Mouse (Mus musculus) midbrain, embryonic 15.5 days (tissue): Measurements from ENCODE around the gene Il25. TPM values are rescaled to one million over a fixed set of nuclear protein-coding genes. Genes with fewer than 3 reads are reported as not detected.

Experiments used
- ATAC-seq: fragments of 200-750 bp; cut with Nextera tagmentation; replicated peaks from 2 replicates; pipeline ENCODE4 v1.8.0; 2017; ENCODE audit warnings: moderate TSS enrichment
- H3K27ac ChIP-seq: fragments of 300-500 bp; sonication (generic); 2 replicates; pipeline ENCODE4 v1.5.1; 2015; ENCODE audit warnings: mild to moderate bottlenecking, inconsistent platforms
- H3K27me3 ChIP-seq: fragments of 300-500 bp; sonication (generic); replicated peaks from 2 replicates; pipeline ENCODE4 v1.6.1; 2015; ENCODE audit warnings: inconsistent platforms
- H3K36me3 ChIP-seq: fragments of 300-500 bp; sonication (generic); replicated peaks from 2 replicates; pipeline ENCODE4 v1.6.1; 2015; ENCODE audit warnings: inconsistent platforms
- H3K4me1 ChIP-seq: fragments of 300-500 bp; sonication (generic); 2 replicates; pipeline ENCODE4 v1.6.1; 2015; ENCODE audit warnings: inconsistent platforms
- H3K4me2 ChIP-seq: fragments of 300-500 bp; sonication (generic); 2 replicates; pipeline ENCODE4 v1.6.1; 2015; ENCODE audit warnings: inconsistent platforms, mild to moderate bottlenecking, moderate library complexity
- H3K4me3 ChIP-seq: fragments of 300-500 bp; sonication (generic); 2 replicates; pipeline ENCODE4 v1.5.1; 2015; ENCODE audit warnings: mild to moderate bottlenecking, inconsistent platforms
- H3K9ac ChIP-seq: fragments of 300-500 bp; sonication (generic); 2 replicates; pipeline ENCODE4 v1.6.1; 2015; ENCODE audit warnings: mild to moderate bottlenecking, inconsistent platforms
- H3K9me3 ChIP-seq: fragments of 300-500 bp; sonication (generic); 2 replicates; pipeline ENCODE4 v1.6.1; 2016; ENCODE audit warnings: inconsistent platforms
- WGBS: fragments of 180-500 bp; shearing (Covaris S2); methylation state at CpG from one replicate; pipeline ENCODE4 v1.1.7; 2015; ENCODE audit warnings: mixed read lengths; 5-methylcytosine and 5-hydroxymethylcytosine counted together
- polyA plus RNA-seq: library from polyadenylated mRNA; unstranded; fragments of >200 nt; fragmentation: Nextera tagmentation; extraction: Ambion mirVana; gene quantifications from 2 replicates; pipeline ENCODE4 v1.2.1, GENCODE M21; 2015

Gene Il25
- polyA plus RNA-seq, 1 experiment from 2014 or later: 0.48 TPM

DNA sequence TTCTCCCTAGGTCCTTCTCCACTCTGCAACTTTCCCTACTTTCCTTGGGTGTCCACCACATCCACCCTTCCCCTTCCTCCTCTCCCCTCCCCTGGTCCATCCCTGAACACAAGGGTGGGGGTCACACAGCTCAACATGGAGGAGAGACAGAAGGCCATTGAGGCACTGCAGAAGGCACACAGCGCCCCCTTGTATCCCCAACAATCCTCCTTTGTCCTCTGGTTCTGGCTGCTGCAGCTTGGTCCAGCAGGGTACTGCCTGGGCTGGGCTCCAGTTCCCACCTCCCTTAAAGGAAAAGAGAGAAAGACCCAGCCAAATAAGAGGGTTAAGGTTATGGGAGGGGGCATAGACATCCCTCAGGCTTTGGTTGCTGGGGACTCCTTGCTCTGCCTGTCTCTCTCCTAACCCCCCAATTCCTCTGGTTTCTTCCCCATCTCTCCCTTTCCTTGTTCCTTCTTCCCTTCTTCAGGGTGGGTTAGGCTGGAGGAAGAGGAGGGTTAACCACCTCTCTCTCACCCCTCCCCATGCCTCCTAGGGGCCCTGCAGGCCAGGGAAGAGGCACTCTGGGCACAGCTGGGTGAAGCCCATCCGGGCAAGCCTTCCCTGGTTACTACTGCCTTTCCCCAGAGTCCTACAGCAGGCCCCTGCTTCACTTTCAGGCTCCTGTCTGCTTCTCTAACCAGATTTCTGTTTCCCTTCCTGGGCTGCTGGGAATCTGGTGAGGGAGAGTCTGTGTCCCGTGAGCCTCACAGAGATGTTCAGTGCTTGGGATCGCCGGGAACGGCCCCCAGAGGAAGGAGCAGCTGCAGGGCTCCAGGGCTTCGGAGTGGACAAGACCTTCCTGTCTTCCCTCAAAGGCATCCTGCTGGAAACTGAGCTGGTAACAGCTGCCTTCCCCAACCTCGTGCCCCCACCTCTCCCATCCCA lies 3.7 kb downstream of the Il25 start, which contains the start of gene Cmtm5:
Gene Cmtm5 (plus strand): TSS at position 358 of the 927 bp plus-strand sequence.
- H3K4me2 ChIP-seq: no peak within 1 kb of the TSS
- no peaks in the 10 kb centered on the region for H3K27me3 ChIP-seq
- ATAC-seq: peak; percentile 77
- H3K36me3 ChIP-seq: no peaks in the 10 kb centered on the region
- peak within 1 kb of the TSS; percentile 63 for H3K27ac ChIP-seq
- WGBS: 37% methylated on average over 8 of the region's 8 CpGs
- no peak within 1 kb of the TSS for H3K9ac ChIP-seq
- no peak within 1 kb of the TSS for H3K4me3 ChIP-seq
- no peaks in the 10 kb centered on the region for H3K9me3 ChIP-seq
- H3K4me1 ChIP-seq: peaks cover 7% of the 10 kb centered on the region; the same call in 1 of the 2 replicates

DNA sequence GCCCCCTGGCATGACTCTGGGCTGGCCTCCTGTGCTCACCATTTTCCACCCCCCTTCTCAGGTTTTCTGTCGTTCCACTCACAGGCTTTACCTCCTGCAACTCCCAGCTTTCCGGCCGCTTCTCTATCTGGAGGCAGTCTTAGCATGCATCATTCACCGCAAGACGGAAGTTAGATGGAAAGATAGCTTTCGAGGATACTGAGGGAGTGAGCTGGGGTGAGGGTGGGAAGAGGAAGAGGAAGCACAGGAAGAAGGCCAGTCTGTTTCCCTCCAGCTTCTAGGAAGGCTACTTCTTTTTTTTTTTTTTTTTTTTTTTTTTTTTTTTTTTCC lies 4.3 kb downstream of the Il25 start:
- H3K4me2 ChIP-seq: no peak overlapping the region
- H3K4me3 ChIP-seq: no peak overlapping the region
- no peaks in the 10 kb centered on the region for H3K9me3 ChIP-seq
- no peaks in the 10 kb centered on the region for H3K36me3 ChIP-seq
- no peaks in the 10 kb centered on the region for H3K27me3 ChIP-seq
- no peak for ATAC-seq
- no peak overlapping the region for H3K9ac ChIP-seq
- WGBS: 63% methylated on average over 6 of the region's 6 CpGs
- peak overlapping the region; percentile 63 for H3K27ac ChIP-seq
- peaks cover 7% of the 10 kb centered on the region; the same call in 1 of the 2 replicates for H3K4me1 ChIP-seq

DNA sequence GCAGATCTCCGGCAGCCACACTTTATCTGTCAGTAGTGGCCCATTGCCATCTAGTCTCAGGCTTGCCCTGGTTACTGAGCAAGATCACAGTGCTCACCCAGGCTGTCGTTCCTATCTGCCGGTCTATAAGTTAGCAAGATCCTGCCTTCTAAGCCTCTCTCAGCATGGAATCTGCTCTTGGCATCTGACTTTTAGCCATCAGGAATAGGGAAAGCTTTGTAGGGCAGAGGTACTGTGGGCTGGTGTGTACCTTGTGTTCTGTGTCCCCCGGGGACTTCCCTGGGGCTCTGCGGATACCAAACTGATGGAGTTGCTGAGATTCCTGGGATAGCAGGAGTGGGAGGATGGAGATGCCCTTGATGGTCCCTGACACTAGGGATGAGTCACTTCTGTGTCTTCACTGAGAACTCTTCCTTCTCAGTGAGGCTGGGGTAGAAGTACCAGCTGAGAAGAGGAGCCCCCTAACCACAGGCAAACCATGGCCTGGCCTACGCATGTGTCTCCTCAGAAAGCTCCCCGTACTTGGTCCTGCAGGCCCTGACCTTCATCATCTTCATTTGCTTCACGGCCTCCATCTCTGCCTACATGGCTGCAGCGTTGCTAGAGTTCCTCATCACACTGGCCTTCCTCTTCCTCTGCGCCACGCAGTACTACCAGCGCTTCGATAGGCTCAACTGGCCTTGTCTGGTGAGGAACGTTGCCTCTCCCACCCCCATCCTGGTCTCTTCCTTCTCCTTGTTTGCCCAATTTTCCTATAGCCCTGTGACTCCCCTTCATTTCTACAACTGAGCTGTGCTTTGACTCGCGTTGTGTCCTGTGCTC lies 5.1 kb downstream of the Il25 start:
- 93% methylated on average over 16 of the region's 16 CpGs for WGBS
- Histone ChIP-seq H3K9me3 (no peaks in the 10 kb centered on the region), H3K4me2 (no peak overlapping the region), H3K36me3 (no peaks in the 10 kb centered on the region), H3K9ac (no peak overlapping the region), H3K4me3 (no peak overlapping the region), H3K27me3 (no peaks in the 10 kb centered on the region), H3K27ac (no peak overlapping the region), H3K4me1 (peaks cover 7% of the 10 kb centered on the region; the same call in 1 of the 2 replicates)
- no peak for ATAC-seq

DNA sequence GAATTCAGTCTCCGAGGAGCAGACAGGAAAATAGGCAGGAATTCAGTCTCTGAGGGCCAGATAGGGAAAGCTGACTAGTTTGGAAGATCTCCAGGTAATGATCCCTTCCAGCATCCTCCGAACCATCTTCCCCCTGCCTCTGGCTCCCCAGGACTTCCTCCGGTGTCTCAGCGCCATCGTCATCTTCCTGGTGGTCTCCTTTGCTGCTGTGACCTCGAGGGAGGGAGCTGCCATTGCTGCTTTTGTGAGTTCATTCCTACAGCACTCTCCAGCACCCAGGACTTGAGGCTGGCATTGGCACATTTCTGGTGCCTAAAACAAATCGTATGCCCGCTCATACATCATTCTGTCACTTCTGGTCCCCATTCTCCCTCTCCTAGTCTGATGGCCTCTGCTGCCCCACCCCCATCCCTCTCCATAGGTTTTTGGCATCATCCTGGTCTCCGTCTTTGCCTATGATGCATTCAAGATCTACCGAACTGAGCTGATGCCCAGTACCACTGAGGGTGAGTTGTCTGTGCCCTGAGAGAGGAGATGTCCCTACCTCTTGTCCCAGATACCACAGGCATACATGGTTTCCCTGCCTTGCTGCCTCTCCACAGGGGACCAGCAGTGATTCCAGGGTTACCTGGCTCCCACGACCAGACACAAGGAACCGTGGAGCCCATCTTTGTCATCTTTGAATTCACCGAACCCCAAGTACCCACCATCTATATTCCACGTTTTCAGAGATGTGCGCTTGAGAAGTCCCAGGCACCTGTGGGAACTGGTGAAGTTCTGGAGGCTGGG lies 6.1 kb downstream of the Il25 start:
- H3K27me3 ChIP-seq: no peaks in the 10 kb centered on the region
- H3K4me3 ChIP-seq: no peak overlapping the region
- no peaks in the 10 kb centered on the region for H3K36me3 ChIP-seq
- no peaks in the 10 kb centered on the region for H3K9me3 ChIP-seq
- no peak overlapping the region for H3K27ac ChIP-seq
- H3K4me1 ChIP-seq: peaks cover 7% of the 10 kb centered on the region; the same call in 1 of the 2 replicates
- ATAC-seq: no peak
- H3K4me2 ChIP-seq: no peak overlapping the region
- 83% methylated on average over 15 of the region's 15 CpGs for WGBS
- H3K9ac ChIP-seq: no peak overlapping the region

DNA sequence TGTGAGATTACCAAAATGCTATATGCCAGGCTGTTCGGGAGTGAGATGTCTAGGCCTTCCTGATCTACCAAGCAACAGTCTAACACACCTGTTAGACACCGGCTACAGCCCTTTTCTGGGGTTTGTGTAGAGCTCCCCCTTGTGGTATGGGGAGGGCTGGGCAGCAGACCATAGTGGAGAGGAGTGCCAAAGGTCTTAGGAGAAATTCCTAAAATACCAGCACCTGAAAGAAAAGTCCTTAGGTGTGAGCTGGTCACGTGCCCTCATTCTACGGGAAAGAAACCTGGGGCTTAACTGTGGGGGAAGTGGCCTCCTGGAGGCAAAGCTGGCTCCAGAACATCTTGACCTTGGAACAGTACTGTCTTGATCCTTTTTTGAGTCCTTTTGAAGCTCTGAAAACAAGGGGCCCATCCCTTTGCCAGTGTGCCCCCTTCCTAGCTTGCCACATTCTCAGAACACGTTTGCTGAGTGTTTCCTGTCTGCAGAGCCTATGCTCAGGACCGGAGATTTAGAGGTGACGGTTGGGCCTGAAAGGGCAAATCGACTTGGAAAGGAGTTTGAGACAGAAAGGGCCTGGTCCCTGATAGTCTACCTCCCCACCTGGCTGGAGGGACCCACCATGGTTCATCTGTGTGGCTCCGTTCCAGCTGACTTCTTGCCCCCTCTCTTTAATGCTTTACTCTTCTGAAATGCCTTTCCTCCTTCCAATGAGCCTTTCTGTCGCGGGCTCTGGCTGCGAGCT lies 7.1 kb downstream of the Il25 start:
- H3K4me3 ChIP-seq: no peak overlapping the region
- WGBS: 56% methylated on average over 12 of the region's 12 CpGs

DNA sequence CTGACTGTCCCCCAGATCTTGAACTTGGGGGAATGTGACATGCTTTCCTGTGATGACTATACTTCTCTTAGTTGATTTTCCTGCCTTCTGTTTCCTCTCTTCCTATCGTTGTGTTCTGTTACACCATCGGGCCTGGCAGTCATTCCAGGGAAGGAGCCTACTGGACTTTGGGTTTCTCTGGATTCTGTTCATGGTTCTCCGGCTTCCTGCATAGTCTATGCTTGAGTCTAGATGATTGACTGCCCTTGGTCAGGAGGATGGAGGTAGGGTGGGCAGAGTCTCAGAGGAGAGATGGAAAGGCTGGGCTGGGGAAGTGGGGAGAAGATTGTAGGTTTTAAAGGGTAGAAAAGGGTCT lies 7.7 kb downstream of the Il25 start:
- Histone ChIP-seq H3K4me3 (no peak overlapping the region), H3K4me2 (no peak overlapping the region), H3K4me1 (peaks cover 7% of the 10 kb centered on the region; the same call in 1 of the 2 replicates), H3K27me3 (no peaks in the 10 kb centered on the region), H3K9me3 (no peaks in the 10 kb centered on the region), H3K9ac (no peak overlapping the region), H3K36me3 (no peaks in the 10 kb centered on the region), H3K27ac (no peak overlapping the region)
- 79% methylated on average over 3 of the region's 3 CpGs for WGBS
- ATAC-seq: no peak

More for the DNA sequence above, 7.1 kb downstream of the Il25 start:
- Histone ChIP-seq H3K4me1 (peaks cover 7% of the 10 kb centered on the region; the same call in 1 of the 2 replicates), H3K9ac (no peak overlapping the region), H3K27ac (no peak overlapping the region), H3K36me3 (no peaks in the 10 kb centered on the region), H3K27me3 (no peaks in the 10 kb centered on the region), H3K4me2 (no peak overlapping the region), H3K9me3 (no peaks in the 10 kb centered on the region)
- no peak for ATAC-seq

DNA sequence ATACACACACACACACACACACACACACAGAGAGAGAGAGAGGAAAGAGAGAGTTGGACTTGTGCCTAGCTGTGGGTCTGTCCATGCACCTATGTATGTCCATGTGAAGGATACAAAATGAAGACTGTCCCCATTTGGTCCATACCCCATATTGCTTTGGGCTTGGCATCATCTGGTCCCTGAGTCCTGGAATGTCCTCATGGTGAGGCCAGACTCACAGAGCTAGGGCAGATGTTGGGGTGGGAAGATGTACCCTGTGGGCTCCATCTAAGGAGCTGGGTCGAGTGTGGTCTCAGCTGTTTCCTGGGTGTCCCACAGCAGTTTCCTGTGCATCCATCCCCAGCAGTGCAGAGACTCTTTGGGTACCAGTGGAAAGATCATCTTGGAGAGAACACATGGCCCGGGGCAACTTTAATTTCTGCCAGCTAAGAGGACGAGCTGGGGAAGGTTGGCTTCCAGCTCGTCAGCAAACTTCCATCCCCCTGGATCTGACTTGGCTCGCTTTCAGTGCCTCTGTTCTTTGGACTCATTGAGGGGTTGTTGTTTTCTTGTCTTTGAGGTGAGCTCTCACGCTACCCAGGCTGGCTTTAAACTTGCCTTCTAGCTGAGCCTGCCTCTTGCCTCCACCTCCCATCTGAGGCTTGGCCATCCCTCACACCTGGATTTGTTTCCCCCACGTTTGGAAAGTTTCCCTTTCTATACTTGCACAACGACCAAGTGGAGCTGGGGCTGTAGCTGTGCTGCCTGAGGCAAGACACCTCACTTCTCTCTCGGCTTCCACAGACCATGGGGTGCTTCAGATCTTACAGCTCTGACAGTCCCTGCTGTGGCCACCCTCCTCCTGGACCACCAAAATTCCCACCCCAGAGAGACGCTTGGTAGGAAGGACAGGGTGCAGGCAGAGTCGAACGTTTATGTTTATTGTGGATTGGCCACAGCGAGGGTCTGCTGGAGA lies 8.8 kb downstream of the Il25 start:
- Histone ChIP-seq H3K9ac (no peak overlapping the region), H3K27me3 (no peaks in the 10 kb centered on the region), H3K27ac (no peak overlapping the region), H3K36me3 (no peaks in the 10 kb centered on the region), H3K4me3 (no peak overlapping the region), H3K4me2 (no peak overlapping the region), H3K9me3 (no peaks in the 10 kb centered on the region), H3K4me1 (peaks cover 3% of the 10 kb centered on the region; the same call in 1 of the 2 replicates)
- WGBS: 68% methylated on average over 13 of the region's 13 CpGs
- no peak for ATAC-seq

DNA sequence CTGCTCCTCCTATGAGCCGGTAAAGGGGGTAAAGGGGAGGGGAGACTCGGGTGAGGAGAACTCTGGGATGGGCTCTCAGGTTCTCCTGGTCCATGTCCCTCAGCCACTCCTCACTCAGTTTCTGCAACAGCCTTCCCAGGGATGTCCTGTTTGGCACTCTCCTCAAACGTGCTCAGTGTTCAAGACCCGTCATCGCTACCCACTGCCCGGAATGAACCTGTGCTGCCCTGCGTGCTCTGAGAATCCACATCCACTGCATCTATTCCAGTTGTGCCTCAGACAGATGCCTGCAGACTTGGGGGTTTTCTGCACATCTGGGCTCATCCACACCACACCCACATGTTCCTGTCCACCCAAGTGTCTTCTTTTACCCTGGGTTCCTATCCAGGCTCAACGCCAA lies 10.0 kb downstream of the Il25 start:
- H3K4me2 ChIP-seq: no peak overlapping the region
- ATAC-seq: no peak
- H3K4me3 ChIP-seq: no peak overlapping the region
- H3K4me1 ChIP-seq: no peaks in the 10 kb centered on the region
- H3K9ac ChIP-seq: no peak overlapping the region
- H3K27ac ChIP-seq: no peak overlapping the region
- 91% methylated on average over 8 of the region's 8 CpGs for WGBS
- no peaks in the 10 kb centered on the region for H3K9me3 ChIP-seq
- no peaks in the 10 kb centered on the region for H3K36me3 ChIP-seq
- no peaks in the 10 kb centered on the region for H3K27me3 ChIP-seq

DNA sequence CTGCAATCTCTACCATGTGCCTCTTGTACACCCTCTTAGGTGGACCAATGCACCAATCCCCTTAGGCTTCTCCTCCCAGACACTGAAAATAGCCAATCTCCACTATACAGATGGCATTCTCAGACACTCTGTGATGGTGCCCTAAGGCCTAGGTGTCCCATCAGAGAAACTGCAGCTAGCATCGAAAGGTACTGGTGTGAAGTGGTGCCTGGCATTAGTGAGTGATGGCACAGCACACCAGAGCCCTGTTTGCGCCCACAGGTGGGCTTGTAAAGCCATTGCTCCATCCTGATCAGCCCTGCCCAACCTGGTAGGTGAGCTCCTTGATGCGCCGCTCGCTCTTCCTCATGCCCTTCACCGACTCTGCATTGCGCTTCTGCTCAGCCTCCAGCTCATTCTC lies 11.5 kb downstream of the Il25 start:
- ATAC-seq: no peak
- Histone ChIP-seq H3K27me3 (no peaks in the 10 kb centered on the region), H3K36me3 (no peaks in the 10 kb centered on the region), H3K4me3 (no peak overlapping the region), H3K4me2 (no peak overlapping the region), H3K9me3 (no peaks in the 10 kb centered on the region), H3K9ac (no peak overlapping the region), H3K4me1 (no peaks in the 10 kb centered on the region), H3K27ac (no peak overlapping the region)
- WGBS: 96% methylated on average over 7 of the region's 7 CpGs

DNA sequence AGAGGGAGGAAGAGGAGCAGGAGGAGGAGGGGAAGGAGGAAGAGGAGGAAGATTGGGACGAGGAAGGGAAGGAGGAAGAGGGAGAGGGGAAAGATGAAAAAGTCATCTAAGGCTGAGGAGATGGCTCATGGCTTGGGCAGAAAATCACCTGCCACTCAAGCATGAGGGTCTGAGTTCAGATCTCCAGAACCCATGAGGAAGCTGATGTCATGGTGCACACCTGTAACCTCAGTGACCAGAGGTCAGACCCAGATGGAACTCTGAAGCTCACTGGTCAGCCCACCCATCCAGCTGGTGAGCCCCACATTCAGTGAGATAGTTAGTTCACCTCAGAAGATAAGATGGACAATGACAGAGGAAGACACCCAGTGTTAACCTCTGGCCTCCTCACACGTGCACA lies 12.4 kb downstream of the Il25 start:
- Histone ChIP-seq H3K27me3 (no peaks in the 10 kb centered on the region), H3K36me3 (no peaks in the 10 kb centered on the region), H3K9ac (no peak overlapping the region), H3K9me3 (no peaks in the 10 kb centered on the region), H3K4me1 (no peaks in the 10 kb centered on the region), H3K4me2 (no peak overlapping the region), H3K27ac (no peak overlapping the region), H3K4me3 (no peak overlapping the region)
- no peak for ATAC-seq
- 68% methylated on average over 2 of the region's 2 CpGs for WGBS
